Mouse (Mus musculus) lung, embryonic 15.5 days (tissue): ENCODE data around the gene Irak2. TPM values are rescaled to one million over a fixed set of nuclear protein-coding genes. Genes with fewer than 3 reads are reported as not detected.
A peak's percentile ranks its signal among the peaks of the same experiment; 100 is the strongest.

Source experiments
- microRNA-seq: library from miRNA; unstranded; fragments of <30 nt; microRNA quantifications from one replicate; pipeline ENCODE4, GENCODE M21; 2016
- polyA plus RNA-seq: library from polyadenylated mRNA; unstranded; fragments of >200 nt; fragmentation: Nextera tagmentation; extraction: Ambion mirVana; gene quantifications from 2 replicates; pipeline ENCODE4 v1.2.1, GENCODE M21; 2015

The Irak2 gene
- polyA plus RNA-seq, 1 experiment from 2014 or later, result 6.4 TPM

Small RNA genes within 50 kb of the gene (microRNA-seq; reads per million reads assigned to microRNA genes)
- gene Mir7042, result 2.6 reads per million, percentile 9 among the genes with 10 or more reads in this experiment

Other genes starting within 250 kb of the Irak2 start
- 3.0 and 3.9 TPM in 2 replicates for gene Ttll3, start 249.2 kb upstream of the Irak2 start, polyA plus RNA-seq
- gene Rpusd3, start 219.1 kb upstream of the Irak2 start, polyA plus RNA-seq, result 19.1 and 20.9 TPM in 2 replicates
- gene Cidec, start 202.7 kb upstream of the Irak2 start, polyA plus RNA-seq, result not detected in 2 replicates
- gene Jagn1, start 195.9 kb upstream of the Irak2 start, polyA plus RNA-seq, result 77.1 and 82.8 TPM in 2 replicates
- 19.5 and 23.5 TPM in 2 replicates for gene Il17re, start 180.0 kb upstream of the Irak2 start, polyA plus RNA-seq
- 19.1 and 20.2 TPM in 2 replicates for gene Il17rc, start 167.0 kb upstream of the Irak2 start, polyA plus RNA-seq
- 33.1 and 36.3 TPM in 2 replicates for gene Creld1, start 155.2 kb upstream of the Irak2 start, polyA plus RNA-seq
- gene Prrt3, start 136.5 kb upstream of the Irak2 start, polyA plus RNA-seq, result 0.17 and 0.21 TPM in 2 replicates
- gene Emc3, start 106.8 kb upstream of the Irak2 start, polyA plus RNA-seq, result 101 and 103 TPM in 2 replicates
- 13.3 and 14.6 TPM in 2 replicates for gene Fancd2, start 106.8 kb upstream of the Irak2 start, polyA plus RNA-seq
- not detected in 2 replicates for gene Fancd2os, start 37.8 kb upstream of the Irak2 start, polyA plus RNA-seq
- 223 and 224 TPM in 2 replicates for gene Brk1, start 33.7 kb upstream of the Irak2 start, polyA plus RNA-seq
- gene Vhl, start 14.5 kb upstream of the Irak2 start, polyA plus RNA-seq, result 41.0 and 45.8 TPM in 2 replicates
- 0.37 and 0.67 TPM in 2 replicates for gene Tatdn2, start 58.6 kb downstream of the Irak2 start, polyA plus RNA-seq
- gene Ghrl, start 81.4 kb downstream of the Irak2 start, polyA plus RNA-seq, result 0.72 TPM in 1 of 2 replicates, not detected in the other
- 275 and 278 TPM in 2 replicates for gene Sec13, start 102.3 kb downstream of the Irak2 start, polyA plus RNA-seq